Mouse (Mus musculus): ENCODE results near the gene Klhl32.
"Not testable (repeated sequence)": the region's sequence is repeated elsewhere in the genome, so short reads cannot be mapped to it uniquely, and the experiment has no call there.

Klhl32 gene
- long read RNA-seq, experiment 1, full-length matches to known transcripts = 4 of 8 reads
- long read RNA-seq, experiment 1, partial matches to known transcripts = 0 of 8 reads
- long read RNA-seq, experiment 1, other reads (novel, unspliced or antisense) = 4 of 8 reads
- long read RNA-seq, experiment 2, full-length matches to known transcripts = 3 of 8 reads
- long read RNA-seq, experiment 2, partial matches to known transcripts = 0 of 8 reads
- long read RNA-seq, experiment 2, other reads (novel, unspliced or antisense) = 5 of 8 reads

DNA sequence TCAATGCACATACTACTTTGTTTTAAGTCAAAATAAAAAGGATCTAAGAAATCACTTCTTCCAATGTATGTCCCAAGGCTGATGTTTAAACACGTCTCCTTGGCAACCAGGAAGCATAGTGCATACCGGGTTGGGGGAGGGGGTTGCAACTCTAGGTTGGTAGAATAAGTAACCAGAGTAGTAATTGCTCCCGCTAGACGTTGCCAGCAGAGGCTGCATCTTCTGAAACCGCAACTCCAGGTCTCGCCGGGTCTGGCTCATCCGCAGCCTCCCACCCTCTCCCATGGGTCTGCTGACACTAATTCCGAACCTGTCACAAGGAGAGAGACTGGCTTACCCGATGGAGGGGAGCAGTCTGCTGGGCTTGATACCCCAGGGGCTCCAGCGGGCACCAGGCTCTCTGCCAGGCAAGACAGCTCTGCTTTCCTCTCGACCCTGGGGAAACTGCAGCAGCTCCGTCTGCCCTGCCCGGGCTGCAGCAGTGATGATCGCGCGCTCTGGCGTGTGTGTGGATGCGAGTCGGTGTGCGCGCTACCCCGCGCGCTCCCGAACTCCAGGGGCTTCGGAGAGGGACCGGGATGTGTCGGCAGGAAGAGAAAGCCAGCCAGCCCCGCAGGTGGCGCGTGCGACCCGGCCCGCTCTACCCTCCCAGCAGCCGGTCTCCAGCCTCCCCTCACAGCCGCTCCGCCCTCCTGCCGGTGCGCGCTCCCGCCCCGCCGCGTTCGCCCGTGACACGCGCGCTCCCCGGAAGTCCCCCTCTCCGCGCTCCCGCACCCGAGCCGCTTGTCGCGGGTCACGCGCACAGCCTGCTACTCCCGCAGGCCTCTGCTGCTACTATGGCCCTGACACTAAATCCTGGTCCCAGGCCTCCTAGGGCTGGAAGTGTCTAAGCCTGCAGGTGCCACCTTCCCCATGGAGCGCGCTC, at the start of gene Klhl32:
TSS of gene Klhl32 (minus strand) at position 724 of the 925 bp plus-strand sequence.
- intact Hi-C loops (cut with DNase I) = no loop called here

DNA sequence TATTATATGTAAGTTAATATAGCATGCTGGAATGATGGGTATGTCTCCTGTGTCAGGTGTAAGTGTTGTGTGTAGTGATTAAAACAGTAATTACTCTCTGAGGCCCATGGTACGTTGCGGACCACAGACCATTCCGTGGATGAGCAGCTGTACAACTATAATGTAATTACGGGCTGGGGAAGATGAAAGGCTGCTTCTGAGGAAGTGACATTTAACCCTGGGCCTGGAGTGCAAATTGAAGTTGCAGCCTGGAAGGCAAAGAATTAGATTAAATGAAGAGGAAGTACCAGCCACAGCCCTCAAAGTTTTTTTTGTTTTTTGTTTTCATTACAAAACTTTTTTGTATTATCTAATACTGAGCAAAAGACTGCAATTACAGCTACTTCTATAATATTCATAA, 48.2 kb upstream of the Klhl32 start:
- intact Hi-C loops (cut with DNase I) = no loop called here

DNA sequence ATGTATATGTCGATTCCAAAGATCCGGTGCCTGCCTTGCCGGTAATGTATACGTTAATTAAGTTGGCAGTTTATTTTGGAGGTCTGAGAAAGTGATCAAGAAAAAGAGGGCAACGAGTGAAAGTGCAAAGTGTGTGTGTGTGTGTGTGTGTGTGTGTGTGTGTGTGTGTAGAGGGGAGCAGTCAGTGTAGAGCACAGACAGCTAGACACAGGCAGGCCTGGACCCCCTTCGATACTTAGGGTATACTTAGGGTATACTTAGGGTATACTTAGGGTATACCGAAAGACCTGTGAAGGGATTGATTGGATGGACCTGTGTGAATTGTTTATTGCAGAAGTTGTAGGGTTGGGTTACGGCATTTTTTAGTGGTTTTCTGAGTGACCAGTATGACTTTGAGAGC, 47.7 kb upstream of the Klhl32 start:
- intact Hi-C loops (cut with DNase I) = no loop called here

DNA sequence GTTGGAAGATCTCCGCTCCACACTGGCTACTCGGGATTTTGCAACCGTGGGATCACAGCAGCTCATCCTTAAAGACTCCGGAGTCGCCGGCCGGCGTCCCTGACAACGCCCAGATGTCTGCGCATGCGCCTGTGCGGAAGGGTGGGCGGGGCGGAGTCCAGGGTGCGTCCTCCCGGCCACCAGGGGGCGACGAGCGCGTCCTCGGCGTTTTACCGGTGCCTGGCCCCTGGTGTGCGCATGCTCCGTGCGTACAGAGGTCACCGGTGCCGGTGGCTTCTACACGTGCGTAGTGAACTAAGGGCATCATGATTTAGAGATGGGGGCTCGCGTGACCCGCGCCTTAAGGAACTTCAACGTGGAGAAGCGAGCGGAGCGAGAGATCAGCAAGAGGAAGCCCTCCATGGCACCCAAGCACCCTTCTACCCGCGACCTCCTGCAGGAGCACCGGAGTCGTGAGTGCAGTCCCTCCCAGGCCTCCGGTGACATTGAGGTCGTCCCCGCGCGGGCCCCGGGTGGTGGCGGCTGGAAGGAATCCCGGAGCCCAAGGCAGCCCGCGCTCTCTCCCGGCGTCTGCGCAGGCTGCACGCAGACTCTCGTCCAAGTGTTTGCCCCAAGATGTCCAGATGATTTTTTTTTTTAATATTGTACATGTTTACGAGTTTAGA, 47.1 kb upstream of the Klhl32 start, which contains the start of gene Ndufaf4:
TSS of gene Ndufaf4 (plus strand) at position 233 of the 665 bp plus-strand sequence.
- intact Hi-C loops (cut with DNase I) = loop anchor here (1.0 kb wide), 1 partner anchor 178 kb away; no protein-coding TSS in a partner anchor

DNA sequence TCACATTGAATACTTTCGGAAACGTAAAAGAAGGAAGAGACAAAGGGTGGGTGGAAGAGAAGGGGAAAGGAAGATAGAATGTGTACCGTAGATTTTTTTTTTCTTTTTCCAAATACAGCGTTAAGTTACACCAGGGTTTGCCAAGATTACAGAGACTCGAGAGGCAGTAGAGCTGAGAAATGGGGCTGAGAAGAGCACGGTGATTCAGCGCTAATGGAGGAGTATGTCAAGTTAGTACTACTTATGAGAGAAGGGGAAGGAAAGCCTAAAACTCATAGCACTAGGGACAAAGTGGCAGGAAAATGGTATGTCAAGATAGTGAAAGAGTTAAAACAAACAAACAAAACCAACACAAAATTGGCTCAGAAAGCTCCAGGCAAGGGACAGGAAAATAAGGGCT, 46.4 kb upstream of the Klhl32 start:
- intact Hi-C loops (cut with DNase I) = loop anchor here (1.0 kb wide), 1 partner anchor 177 kb away; no protein-coding TSS in a partner anchor

DNA sequence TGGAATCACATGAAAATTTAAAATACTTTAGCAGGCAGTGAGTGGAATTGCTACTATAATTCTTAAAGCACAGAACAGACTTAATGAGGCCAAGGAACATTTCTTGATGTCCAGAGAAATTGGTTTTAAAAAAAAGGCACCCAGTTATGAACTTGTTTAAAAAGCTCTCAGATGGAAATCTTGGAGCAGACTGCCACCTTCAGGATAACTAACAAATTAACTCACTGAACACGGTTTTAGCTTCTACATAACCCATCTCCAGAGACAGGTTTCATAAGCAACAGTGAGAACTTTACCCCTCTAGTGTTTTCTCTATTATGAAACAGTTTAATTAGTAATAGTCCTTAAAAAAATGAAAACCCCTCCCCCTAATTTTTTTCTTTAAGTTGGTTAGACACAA, 45.9 kb upstream of the Klhl32 start:
- intact Hi-C loops (cut with DNase I) = loop anchor here (1.0 kb wide), 1 partner anchor 177 kb away; no protein-coding TSS in a partner anchor

DNA sequence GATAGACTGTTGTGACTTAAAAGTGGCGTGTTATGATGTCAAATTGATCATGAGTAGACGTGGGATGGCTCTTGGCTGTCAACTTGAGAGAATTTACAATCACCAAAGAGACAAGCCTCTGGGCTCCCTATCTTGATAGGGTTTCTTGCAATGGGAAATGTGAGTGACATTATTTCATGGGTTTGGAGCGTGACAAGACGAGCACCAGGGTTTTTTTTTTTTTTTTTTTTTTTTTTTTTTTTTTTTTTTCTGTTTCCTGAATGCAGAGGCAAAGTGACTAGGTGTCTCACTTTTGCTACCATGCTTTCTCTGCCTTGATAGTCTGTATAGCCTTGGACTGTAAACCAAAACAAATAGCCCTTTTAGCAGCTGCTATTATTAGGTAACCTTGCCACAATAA, 43.7 kb upstream of the Klhl32 start:
- intact Hi-C loops (cut with DNase I) = no loop called here

DNA sequence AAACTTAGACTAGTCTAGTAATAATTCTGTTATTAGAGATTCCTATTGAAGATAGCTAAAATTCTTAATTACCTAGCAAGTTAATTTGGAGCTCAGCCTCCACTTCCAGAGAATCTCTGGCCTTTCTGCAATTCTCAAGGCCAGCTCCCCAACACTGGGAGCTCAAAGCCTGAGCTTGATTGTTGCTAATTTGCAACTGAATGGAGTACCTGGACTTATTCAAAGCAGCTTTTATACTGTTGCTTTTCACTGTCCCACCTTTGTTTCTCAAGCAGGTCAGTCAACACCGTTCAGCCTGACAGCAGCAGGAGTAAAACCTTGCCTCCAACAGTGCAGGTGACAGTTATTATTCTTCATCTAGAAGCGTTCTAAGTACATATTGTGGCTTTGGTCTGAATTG, 41.4 kb upstream of the Klhl32 start:
- intact Hi-C loops (cut with DNase I) = not testable (repeated sequence)

DNA sequence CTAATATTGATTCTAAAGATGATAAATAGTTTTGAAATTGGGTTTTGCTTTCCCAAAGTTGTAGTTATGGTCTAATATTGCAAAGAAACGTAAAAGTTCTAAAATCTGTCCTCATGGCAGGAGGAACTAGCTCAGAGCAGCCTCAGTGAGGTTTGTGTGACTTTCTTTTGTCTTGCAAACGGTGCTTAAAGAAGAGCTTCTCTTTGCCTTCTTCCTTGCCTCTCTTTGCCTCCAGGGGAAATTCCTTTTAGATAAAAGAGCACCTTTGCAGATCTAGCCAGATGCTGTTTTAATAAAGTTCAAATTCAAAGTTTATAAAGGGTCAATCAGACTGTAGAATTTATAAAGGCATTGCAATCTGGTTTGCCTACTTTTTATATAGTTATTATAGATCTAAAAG, 38.5 kb upstream of the Klhl32 start:
- intact Hi-C loops (cut with DNase I) = not testable (repeated sequence)

DNA sequence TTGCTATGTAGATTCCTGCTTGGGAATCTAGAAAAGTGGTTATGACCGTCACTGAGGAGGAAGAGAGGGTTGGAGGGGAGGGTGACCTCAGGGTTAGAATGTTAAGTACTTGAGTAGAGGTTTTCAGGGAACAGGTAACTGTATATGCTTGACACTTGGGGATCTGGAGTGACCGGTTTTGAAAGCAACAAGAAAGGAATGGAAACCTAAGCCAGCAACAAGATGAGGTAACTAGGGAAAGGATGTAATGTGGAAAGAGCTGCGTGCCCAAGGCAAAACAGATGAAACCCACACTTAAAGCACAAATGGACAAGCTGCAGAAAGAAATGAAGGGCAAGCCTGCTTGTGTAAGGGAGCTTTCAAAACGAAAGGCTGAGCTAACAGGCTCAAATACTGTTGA, 18.3 kb upstream of the Klhl32 start:
- intact Hi-C loops (cut with DNase I) = no loop called here

DNA sequence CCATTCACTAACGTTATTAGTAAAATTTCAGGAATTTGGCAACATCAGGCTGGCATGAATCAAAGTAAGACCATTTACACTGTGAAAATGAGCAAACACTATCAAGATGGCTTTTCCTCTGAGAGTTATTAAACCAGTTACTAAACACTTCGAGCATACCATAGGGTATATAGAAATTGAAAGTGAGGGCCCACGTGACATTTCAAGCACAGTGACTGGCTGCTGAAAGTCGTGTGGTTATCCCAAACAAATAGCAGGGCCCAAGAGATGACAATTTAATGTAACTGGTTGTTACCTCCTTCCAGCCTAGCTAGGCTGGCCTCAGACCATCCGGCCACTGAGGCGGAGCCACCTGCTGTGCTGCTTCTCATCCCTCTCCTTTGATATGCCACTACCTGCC, 14.8 kb upstream of the Klhl32 start:
- intact Hi-C loops (cut with DNase I) = no loop called here

DNA sequence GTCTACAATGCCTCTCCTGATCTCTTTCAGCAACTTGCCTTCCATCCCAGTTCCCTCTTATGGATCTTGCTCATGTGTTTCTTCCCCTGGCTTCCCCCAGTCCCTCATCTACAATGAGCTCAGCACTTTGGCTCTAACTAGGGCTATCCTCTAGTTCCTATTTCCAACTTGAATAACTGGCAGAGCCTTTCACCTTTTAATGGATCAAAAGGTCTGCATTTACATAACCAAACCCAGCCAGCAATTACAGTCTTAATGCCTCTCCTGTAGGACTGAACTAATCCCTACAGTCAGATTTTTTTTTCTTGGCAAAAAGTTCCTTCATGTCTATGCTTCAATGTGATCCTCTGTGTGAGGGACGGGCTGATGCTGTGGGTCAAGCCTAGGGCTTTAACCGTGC, 3.5 kb downstream of the Klhl32 start:
- intact Hi-C loops (cut with DNase I) = no loop called here

DNA sequence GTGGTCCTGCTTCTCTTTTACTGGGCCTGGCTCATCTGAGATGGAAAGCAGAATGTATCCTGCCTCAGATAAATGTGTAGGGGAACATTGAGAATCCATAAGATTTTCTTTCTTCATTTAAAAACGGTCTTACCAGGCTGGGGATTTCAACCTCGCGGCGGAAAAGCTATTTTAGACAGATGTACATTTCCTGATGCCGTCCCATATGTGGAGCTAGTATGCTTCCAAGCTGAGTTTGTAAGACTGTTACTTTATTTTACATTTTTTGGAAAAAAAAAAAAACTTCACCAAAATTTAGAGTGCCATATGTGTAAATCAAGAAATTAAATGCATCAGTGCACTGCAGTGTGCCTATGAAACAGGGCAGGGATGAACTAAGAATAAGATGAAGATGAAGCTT, 5.4 kb downstream of the Klhl32 start:
- intact Hi-C loops (cut with DNase I) = no loop called here

DNA sequence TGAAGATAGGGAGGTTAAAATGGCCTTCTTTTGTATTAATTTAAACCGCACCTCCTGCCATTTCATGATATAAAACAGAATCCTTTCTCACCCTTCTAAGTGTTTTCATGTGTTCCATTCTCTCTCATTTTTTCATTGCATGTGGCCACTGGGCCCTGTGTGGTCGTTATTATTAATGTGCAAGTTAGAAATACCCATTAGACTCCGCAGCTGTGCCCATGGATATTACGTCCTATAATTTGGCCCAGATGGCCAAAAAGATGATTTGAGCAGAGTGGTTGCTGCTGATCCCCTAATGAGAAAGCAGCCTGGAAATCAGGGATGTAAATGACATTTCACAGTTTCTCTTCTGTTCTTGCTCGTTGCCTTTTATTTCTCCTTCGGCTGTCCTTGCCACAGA, 12.4 kb downstream of the Klhl32 start:
- intact Hi-C loops (cut with DNase I) = no loop called here

DNA sequence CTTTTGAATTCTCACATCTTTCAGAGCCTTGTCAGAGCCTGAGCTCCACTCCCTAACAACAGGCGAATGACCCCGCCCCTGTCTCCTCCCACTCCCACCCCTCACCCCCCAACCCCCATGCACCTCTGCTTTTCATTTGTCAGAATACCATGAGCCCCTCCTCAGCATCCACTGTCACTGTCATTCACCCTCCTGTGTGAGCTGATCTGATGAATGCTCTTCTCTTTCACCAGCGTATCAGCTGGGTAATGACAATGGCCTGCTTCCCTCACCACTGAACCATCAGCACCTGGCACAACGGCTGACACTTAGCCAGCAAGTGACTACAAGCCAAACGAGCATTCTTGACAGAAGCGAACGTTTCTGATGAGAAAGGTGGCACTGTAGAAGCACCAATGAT, 15.4 kb downstream of the Klhl32 start:
- intact Hi-C loops (cut with DNase I) = no loop called here

DNA sequence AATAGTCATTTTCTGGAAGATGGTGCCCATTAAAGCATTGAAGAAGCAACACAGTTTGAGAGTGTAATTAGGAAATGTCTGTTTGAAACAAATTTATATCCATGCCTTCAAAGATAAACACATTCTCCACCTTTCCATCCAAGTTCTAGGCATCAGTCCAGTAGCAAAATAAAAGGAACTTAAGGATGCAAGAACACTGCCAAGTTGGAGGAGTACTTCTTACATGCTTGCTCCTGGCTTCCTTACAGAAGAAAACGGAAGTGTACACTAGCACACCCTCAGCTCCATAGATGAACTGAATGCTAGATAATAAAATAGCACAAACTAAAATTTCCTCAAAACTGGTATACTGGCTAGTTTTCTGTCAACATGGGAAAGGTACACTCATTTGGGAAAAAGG, 42.6 kb downstream of the Klhl32 start:
- intact Hi-C loops (cut with DNase I) = no loop called here

DNA sequence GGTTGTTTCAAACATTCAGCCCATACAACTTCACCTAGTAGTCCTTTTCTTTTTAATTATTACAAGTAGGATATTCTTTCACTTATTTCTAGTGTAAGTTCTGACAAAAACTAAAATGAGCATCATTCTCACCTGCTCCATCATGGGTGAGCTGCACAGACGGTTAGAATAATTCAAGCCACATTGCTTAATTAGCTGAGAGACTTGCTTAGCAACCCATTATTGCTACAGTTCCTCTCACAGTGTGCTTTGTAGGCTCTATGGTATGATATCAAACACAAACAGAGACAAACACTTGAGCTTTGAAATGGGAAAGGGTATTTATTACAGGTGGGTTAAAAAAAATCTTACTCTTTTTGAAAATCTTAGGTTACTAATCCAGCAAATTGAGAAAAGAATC, 49.0 kb downstream of the Klhl32 start:
- intact Hi-C loops (cut with DNase I) = no loop called here

DNA sequence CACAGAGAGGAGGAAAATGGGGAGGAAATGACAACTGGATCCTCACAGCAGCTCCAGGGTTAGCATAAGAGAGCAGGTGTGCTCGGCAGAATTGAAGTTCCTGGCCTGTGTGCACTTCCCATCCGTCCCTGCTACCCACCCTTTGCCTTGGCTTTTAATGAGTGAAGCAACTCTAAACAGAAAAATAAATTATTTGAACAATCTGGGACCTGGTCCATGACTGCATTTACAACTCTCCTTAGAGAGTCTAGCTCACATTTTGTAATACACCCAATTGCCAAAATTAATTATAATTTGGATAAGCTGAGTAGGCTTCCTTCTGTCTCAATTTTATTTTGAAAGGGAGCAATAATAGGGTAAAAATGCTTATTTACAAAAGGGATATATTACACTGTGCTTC, 49.6 kb downstream of the Klhl32 start:
- intact Hi-C loops (cut with DNase I) = no loop called here

DNA sequence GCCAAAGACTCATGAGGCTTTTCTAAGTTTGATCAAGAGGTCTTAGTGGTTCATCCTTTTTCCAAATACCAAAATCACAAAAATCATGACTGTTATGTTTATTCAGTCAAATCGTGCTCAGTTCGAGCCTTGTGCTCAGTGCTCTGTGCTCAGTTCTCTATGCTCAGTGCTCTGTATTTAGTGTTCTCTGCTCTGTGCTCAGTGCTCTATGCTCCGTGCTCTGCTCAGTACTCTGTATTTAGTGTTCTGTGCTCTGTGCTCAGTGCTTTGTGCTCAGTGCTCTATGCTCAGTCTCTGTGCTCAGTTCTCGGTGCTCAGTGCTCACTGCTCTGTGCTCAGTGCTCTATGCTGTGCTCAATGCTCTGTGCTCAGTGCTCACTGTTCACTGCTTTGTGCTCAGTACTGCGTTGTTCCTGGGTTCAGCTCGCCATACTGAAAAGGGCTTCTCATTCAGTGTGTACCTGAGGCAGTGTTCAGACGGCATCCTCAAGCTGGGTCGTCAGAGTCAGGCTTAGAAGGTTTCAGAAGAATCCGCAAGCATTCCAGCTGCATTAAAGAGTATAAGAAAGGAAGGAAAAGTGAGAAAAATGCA, 50.5 kb downstream of the Klhl32 start:
- intact Hi-C loops (cut with DNase I) = no loop called here

DNA sequence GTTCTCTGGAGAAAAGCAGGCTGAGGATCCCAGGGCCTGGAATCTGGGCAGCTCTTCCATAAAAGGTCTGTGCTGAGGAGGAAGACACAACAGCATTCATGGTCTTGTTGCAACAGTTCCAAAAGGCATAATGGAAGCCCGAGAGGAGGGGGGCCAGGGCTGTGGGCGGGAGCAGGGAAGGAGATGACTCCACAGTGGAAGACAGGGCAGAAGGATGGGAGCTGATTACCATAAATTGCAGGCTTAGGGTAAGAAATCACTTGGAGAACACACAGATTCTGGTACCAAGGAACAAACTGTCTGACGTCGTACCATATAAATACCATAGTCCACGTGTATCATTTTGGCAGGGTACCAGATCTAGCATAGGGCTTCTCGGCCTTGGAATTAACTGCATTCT, 51.9 kb downstream of the Klhl32 start:
- intact Hi-C loops (cut with DNase I) = no loop called here

DNA sequence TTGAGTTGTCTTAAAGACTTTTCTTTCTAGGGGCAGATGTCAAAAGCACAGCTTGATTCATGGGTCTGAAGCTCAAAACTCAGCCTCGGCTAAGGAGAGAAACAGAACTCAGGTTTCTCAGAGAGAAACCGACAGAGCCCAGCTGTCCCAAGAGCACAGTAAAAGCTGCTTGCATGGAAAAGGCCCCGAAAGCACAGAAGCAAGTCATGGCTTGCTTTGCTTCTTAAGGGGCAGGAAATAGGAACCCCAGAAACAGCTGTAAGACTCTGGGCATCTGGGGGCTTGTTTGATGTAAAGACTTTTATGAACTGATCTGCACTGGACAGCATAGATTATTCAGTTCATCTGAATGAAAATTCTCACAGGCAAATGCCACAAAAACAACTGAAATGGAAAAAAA, 53.1 kb downstream of the Klhl32 start:
- intact Hi-C loops (cut with DNase I) = no loop called here

DNA sequence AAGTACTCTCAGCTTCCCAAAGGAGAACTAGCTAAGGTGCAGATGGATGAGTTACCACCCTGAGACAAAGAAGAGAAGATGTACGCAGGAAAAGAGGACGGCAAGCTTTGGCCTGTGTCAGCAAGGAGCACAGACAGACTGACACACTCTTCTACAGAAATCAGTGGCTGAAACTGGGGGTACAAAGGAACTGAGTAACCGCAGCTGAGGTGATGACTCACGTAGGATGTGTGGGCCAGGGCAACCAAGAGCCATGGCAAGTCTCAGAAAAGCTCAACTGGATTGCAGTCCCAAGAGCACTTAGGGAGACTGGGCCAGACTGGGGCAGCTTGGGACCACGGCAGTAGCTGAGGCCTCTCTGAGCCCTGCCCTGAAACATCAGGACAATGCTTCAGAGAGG, 53.6 kb downstream of the Klhl32 start:
- intact Hi-C loops (cut with DNase I) = no loop called here

Data from adrenal gland (tissue).